Mouse (Mus musculus) left cerebral cortex, postnatal 10 days (tissue): ENCODE measurements at regions not wholly inside any gene's neighbourhood (a gene's known extent, or its start where the extent isn't known, plus 50 kb on each side); places are given as distances from the start of the nearest gene placed in this dataset.

Experiments used
- DNase-seq, 2 experiments: peaks; one replicate each; pipeline ENCODE4 v3.0.0; 2021 to 2022; ENCODE audit warnings: low spot score in 2 of 2, mixed read lengths in 1 of 2; ENCODE audit errors: extremely low spot score in 1 of 2
- intact Hi-C: fragments of 180-260 bp; cut with DNase I; formaldehyde crosslinking; loops from one replicate; pipeline ENCODE4 v1.15.1; 2025

DNA sequence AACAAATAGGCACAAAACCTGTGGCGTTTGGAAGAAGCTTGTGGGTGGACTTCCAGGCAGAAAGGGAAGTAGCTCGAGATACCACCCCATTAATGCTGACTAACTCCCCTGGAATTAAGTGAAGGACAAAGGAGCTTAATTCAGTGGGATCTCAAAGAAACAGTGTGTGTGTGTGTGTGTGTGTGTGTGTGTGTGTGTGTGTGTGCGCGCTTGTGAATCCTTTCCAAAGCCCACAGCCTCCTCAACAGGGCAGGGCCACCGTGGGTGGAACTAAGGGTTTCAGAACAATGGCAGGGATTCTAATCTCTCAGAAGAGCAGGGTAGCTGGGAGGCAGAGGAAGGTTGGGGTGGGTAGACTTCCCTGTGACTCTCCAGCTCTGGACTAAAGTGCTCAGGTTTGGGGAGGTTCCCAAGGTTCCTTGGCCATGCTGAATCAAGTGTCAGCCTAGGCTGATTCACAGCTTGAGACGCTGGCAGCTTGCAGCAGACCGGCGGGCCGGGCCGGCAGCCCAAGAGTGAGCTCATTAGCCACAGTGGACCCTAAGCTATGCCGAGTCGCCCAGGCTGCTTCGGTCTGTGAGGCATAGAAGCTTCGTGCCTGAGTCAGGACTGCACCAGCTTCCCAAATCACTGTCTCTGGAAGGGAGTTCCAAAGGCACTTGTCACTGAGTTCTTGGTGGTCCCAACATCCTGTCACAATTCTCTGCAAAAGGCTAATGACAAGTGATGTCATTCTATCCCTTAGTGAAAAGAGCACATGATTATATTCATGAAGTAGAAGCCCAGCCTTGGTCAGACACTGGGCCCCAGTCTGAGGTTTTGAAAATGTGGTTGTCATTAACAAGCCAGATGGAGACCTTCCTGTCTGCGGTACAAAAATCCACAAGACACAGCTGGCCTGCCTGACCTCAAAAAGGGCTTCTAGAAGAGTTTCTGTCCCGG lies 59.6 kb upstream of the Arntl start:
- intact Hi-C loops: loop anchor here (10.0 kb wide), 1 partner anchor 447 kb away; no protein-coding TSS in a partner anchor
- DNase-seq: no peak

DNA sequence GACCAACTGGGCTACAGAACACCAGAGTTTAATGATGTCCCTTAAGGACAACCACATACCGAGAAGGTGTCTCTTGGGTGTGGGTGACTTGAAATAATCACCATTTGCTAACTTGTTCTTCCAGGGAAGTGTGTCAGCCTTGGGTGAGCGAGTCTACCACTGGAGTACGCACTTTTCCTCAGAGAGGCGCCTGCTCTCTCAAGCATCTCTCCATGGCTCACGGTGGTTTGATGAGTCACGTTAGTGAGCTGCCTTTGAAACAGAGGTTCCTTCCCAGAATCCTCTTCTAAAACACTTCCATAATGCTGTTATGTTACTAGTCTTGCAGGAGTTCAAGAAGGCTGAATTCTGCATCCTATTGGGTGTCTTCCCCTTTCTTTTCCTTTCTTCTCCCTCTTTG lies 58.6 kb upstream of the Arntl start:
- intact Hi-C loops: loop anchor here (10.0 kb wide), 1 partner anchor 446 kb away; no protein-coding TSS in a partner anchor
- DNase-seq: no peak

GRCm38 (mm10) chr7:113149966-113150470 lies 57.2 kb upstream of the Arntl start:
- intact Hi-C loops: loop anchor here (10.0 kb wide), 1 partner anchor 445 kb away; no protein-coding TSS in a partner anchor
- DNase-seq: no peak

DNA sequence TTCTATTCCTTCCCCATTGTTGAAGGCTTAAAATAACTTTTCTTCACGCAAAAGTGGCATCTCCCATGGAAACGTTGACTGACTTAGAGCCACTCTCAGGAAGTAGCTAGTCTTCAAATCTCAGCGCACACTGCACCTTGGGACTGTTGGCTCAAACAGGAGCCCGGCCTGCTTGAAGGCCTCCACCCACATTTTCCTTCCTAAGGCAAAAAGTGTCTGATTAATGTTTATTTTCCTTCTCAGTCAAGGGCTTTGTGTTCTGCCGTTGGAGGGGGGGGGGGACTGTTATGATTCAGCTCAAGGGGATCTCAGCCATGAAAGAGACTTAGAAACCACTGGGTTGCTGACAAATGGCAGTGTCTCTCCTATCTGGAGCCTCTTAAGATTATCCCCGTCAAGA lies 56.5 kb upstream of the Arntl start:
- DNase-seq: peak in 1 of 2 experiments; percentile 41
- intact Hi-C loops: no loop called here

- intact Hi-C loops: no loop called here
- no peak for DNase-seq
Observed at GRCm38 (mm10) chr7:113151499-113151898, 55.8 kb upstream of the Arntl start.

DNA sequence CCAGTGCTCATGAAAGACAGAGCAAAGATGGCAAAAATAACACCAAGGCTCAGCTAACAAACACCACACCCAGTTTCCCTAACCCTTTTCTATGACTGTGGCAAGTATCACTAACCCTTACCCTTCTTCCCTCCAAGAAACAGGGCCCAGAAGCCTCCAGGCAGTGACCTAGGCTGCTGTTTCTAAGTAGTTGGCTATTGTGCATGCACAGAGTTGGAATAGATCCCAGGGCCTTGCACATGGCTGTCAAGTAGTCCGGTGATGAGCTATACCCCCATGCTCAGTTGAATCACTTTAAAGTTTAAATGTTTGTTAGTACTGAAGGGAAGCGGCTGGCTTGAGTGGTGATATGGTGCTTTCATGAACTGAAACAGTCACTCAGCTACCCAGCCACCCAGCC lies 53.9 kb upstream of the Arntl start:
- intact Hi-C loops: no loop called here
- no peak for DNase-seq

DNA sequence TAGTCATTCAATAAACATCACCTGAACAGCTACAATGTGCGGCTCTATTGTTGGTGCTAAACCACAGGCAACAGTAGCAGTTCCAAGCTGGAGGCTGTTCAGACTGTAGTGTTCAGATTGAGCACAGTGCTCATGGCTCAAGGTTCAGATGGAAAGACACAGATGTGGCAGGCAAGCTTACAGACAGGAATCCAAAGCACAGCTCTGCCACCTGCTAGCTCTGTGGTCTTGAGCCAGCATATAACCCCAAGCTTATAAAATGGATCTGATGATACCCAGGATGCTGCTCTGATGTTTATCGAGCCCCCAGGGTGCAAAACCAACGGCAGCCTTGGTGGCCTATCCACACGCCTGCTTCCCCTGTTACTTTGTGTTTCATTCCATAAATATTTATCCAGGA lies 53.2 kb upstream of the Arntl start:
- intact Hi-C loops: no loop called here
- DNase-seq: no peak

- intact Hi-C loops: no loop called here
- no peak for DNase-seq
Observed at GRCm38 (mm10) chr7:113156366-113156765, 50.9 kb upstream of the Arntl start.

DNA sequence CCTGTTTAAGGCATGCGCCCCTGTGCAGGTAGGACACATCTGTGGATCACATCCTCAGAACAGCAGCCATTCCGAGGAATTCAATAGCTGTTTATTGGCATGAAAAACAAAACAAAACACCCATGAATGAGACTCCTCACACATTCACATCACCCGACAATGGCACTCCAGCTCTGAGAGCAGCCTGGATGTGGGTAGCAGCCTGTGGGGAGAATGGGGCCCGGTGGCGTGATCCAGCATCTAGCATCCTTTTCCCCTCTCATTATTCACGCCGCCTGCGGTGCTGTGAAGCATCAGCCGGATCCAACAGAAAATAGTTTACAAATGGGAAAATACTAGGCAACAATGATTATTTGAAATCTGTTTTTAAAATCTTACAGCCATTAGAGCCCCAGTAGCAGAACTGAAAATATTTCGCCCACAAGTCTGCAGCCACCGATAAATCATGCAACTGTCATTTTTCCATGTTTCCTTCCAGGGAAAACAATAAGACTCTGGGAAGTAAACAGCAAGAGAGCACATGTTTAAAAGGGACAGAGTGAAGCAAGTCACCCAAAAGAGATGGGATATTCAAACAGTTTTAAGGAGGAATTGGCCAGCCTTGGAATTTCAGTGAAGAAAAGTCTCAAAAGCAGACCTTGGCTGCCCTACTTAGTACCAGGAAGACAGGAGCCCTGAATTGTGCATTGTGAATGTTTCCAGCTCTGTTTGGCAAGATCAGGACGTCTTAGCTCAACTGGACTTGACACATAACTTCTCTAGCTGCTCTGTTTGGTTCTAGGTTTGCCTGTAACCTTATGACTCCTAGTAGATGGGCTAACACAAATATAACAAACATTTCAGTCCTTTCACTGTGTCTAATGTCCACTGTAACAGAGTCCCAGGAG lies 50.2 kb upstream of the Arntl start:
- no peak for DNase-seq
- intact Hi-C loops: no loop called here
